Mouse (Mus musculus): ENCODE measurements around the gene Hist2h2aa2. TPM values are rescaled to one million over a fixed set of nuclear protein-coding genes. Genes with fewer than 3 reads are reported as not detected.
"Not testable (repeated sequence)": the region's sequence is repeated elsewhere in the genome, so short reads cannot be mapped to it uniquely, and the experiment has no call there.

The Hist2h2aa2 gene
- polyA plus RNA-seq, 1 experiment from 2014 or later, result 224 TPM

DNA sequence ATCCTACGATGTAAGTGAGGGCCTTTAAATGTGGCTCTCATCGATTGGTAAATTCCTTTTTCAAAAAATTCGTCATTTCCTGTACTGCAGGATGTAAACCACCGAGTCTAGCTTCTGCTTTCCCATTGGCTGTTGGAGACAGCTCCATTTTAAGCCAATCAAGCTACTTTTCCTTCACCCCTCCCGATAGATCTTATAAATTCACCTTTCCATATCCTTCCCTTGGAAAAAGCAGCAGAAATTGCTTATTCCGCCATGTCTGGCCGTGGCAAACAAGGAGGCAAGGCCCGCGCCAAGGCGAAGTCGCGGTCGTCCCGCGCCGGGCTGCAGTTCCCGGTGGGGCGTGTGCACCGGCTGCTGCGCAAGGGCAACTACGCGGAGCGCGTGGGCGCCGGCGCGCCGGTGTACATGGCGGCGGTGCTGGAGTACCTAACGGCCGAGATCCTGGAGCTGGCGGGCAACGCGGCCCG lies 20.4 kb downstream of the Hist2h2aa2 start, which contains the start of the genes Bola1 and Hist2h2ab:
TSS of gene Bola1 (minus strand) at position 49 of the 470 bp plus-strand sequence.
TSS of gene Hist2h2ab (plus strand) at position 205 of the 470 bp plus-strand sequence.
- no peaks in the 10 kb centered on the region for H3K27me3 ChIP-seq (ENCODE audit: insufficient read depth, low read length)
- H3K27ac ChIP-seq (ENCODE audit: low read depth), result peak within 1 kb of the TSS; percentile 99
- H3K4me3 ChIP-seq (ENCODE audit: low read depth, low read length), result peak within 1 kb of the TSS; percentile 67
- DNase-seq (peak; percentile 79), ATAC-seq (peak; percentile 62)
- H3K9ac ChIP-seq (replicated peaks), result peak within 1 kb of the TSS; percentile 93
- under 1% methylated on average over 37 of the region's 37 CpGs for WGBS (ENCODE audit: insufficient replicate concordance)
- no peaks in the 10 kb centered on the region for H3K9me3 ChIP-seq (ENCODE audit: low read length)
- H3K4me2 ChIP-seq (ENCODE audit: low read depth, low read length), result peak within 1 kb of the TSS; percentile 70
- H3K4me1 ChIP-seq (ENCODE audit: insufficient read depth), result peaks cover 40% of the 10 kb centered on the region
- TF ChIP-seq EP300 (IDR thresholded peaks at IDR 0.05; ENCODE audit: low read depth), result peak; percentile 45; the same call in 1 of the 2 replicates
- TF ChIP-seq CTCF (IDR thresholded peaks at IDR 0.05; ENCODE audit: low read depth), result no peak
- H3K36me3 ChIP-seq (replicated peaks; ENCODE audit: insufficient read depth, low read length), result no peaks in the 10 kb centered on the region

- DNase-seq (peak; percentile 52), ATAC-seq (peak; percentile 7)
- Histone ChIP-seq H3K9ac (replicated peaks) (peak overlapping the region; percentile 93), H3K27me3 (ENCODE audit: insufficient read depth, low read length) (no peaks in the 10 kb centered on the region), H3K4me3 (ENCODE audit: low read depth, low read length) (peak overlapping the region; percentile 67), H3K4me2 (ENCODE audit: low read depth, low read length) (peak overlapping the region; percentile 70), H3K27ac (ENCODE audit: low read depth) (peak overlapping the region; percentile 99), H3K4me1 (ENCODE audit: insufficient read depth) (peaks cover 41% of the 10 kb centered on the region), H3K36me3 (replicated peaks; ENCODE audit: insufficient read depth, low read length) (no peaks in the 10 kb centered on the region), H3K9me3 (ENCODE audit: low read length) (no peaks in the 10 kb centered on the region)
- TF ChIP-seq EP300 (IDR thresholded peaks at IDR 0.05; ENCODE audit: low read depth) (no peak), CTCF (IDR thresholded peaks at IDR 0.05; ENCODE audit: low read depth) (peak; percentile 65)
- 0% methylated on average over 12 of the region's 12 CpGs for WGBS (ENCODE audit: insufficient replicate concordance)
Observed at GRCm38 (mm10) chr3:96219191-96219641, 20.9 kb downstream of the Hist2h2aa2 start.

DNA sequence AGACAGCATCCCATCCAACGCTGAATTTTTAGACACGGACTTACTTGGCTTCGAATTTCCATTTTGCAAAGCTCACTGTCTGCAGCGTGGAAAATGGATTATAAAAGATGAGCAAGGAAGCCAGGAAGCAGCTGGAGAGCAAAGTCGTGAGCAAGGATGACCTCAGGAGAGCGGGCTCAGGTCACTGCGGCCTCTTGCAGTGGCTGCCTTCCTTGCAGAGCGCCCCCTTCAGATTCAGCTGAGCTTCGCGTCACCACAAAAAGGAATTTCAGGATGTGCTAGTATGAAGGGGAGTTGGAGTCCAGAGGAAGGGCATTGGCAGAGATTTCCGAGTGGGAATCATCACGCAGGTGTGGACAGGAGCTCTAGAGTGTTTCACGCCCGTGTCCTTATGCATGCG lies 30.8 kb downstream of the Hist2h2aa2 start:
- no peaks in the 10 kb centered on the region for H3K9me3 ChIP-seq (ENCODE audit: low read length)
- H3K4me3 ChIP-seq (ENCODE audit: low read depth, low read length), result no peak overlapping the region
- no peaks in the 10 kb centered on the region for H3K27me3 ChIP-seq (ENCODE audit: insufficient read depth, low read length)
- H3K27ac ChIP-seq (ENCODE audit: low read depth), result no peak overlapping the region
- TF ChIP-seq EP300 (IDR thresholded peaks at IDR 0.05; ENCODE audit: low read depth) (no peak), CTCF (IDR thresholded peaks at IDR 0.05; ENCODE audit: low read depth) (peak; percentile 57)
- peaks cover 10% of the 10 kb centered on the region for H3K4me1 ChIP-seq (ENCODE audit: insufficient read depth)
- 35% methylated on average over 15 of the region's 15 CpGs for WGBS (ENCODE audit: insufficient replicate concordance)
- no peaks in the 10 kb centered on the region for H3K36me3 ChIP-seq (replicated peaks; ENCODE audit: insufficient read depth, low read length)
- no peak for ATAC-seq
- no peak overlapping the region for H3K4me2 ChIP-seq (ENCODE audit: low read depth, low read length)
- DNase-seq, result peak; percentile 34
- no peak overlapping the region for H3K9ac ChIP-seq (replicated peaks)

GRCm38 (mm10) chr3:96207819-96208218 lies 32.3 kb downstream of the Hist2h2aa2 start:
- Histone ChIP-seq H3K4me3 (ENCODE audit: low read depth, low read length) (no peak overlapping the region), H3K27me3 (ENCODE audit: insufficient read depth, low read length) (no peaks in the 10 kb centered on the region), H3K27ac (ENCODE audit: low read depth) (no peak overlapping the region), H3K36me3 (replicated peaks; ENCODE audit: insufficient read depth, low read length) (no peaks in the 10 kb centered on the region), H3K4me2 (ENCODE audit: low read depth, low read length) (no peak overlapping the region), H3K9ac (replicated peaks) (no peak overlapping the region), H3K9me3 (ENCODE audit: low read length) (no peaks in the 10 kb centered on the region), H3K4me1 (ENCODE audit: insufficient read depth) (peaks cover 4% of the 10 kb centered on the region; the same call in 1 of the 2 replicates)
- DNase-seq, result no peak
- WGBS (ENCODE audit: insufficient replicate concordance), result 79% methylated on average over 3 of the region's 3 CpGs
- peak; percentile 33 for TF ChIP-seq CTCF (IDR thresholded peaks at IDR 0.05; ENCODE audit: low read depth)
- TF ChIP-seq EP300 (IDR thresholded peaks at IDR 0.05; ENCODE audit: low read depth), result no peak
- no peak for ATAC-seq

- no peaks in the 10 kb centered on the region for H3K36me3 ChIP-seq (replicated peaks; ENCODE audit: insufficient read depth, low read length)
- H3K27ac ChIP-seq (ENCODE audit: low read depth), result no peak overlapping the region
- H3K9ac ChIP-seq (replicated peaks), result no peak overlapping the region
- ATAC-seq (no peak), DNase-seq (no peak)
- H3K4me2 ChIP-seq (ENCODE audit: low read depth, low read length), result no peak overlapping the region
- H3K27me3 ChIP-seq (ENCODE audit: insufficient read depth, low read length), result no peaks in the 10 kb centered on the region
- peaks cover 15% of the 10 kb centered on the region for H3K4me1 ChIP-seq (ENCODE audit: insufficient read depth)
- TF ChIP-seq CTCF (IDR thresholded peaks at IDR 0.05; ENCODE audit: low read depth) (no peak), EP300 (IDR thresholded peaks at IDR 0.05; ENCODE audit: low read depth) (no peak)
- no peak overlapping the region for H3K4me3 ChIP-seq (ENCODE audit: low read depth, low read length)
- 46% methylated on average over 2 of the region's 2 CpGs for WGBS (ENCODE audit: insufficient replicate concordance)
- H3K9me3 ChIP-seq (ENCODE audit: low read length), result no peaks in the 10 kb centered on the region; the same call in 1 of the 2 replicates
Observed at GRCm38 (mm10) chr3:96199731-96200130, 40.3 kb downstream of the Hist2h2aa2 start.

DNA sequence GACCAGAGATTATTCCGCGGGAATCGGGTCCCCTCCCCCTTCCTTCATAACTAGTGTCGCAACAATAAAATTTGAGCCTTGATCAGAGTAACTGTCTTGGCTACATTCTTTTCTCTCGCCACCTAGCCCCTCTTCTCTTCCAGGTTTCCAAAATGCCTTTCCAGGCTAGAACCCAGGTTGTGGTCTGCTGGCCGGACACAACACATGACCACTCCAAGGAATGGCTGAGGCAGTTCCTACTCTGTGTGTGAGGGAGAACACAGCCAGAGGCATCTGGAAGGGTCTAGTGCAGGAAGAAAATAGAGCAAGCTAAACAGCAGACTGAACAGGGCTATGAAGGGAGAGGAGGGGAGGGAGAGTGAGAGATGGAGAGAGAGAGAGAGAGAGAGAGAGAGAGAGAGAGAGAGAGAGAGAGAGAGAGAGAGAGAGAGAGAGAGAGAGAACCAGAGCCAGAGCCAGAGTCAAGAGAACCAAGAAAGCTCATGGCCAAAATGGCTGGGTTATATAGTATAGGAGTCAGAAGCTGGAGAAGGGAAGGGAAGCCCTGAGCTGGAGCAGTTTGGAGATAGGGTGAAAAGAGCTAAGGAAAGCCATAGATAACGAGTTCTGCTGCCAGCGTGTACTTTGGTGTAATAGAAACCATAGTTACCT lies 41.4 kb downstream of the Hist2h2aa2 start:
- H3K4me1 ChIP-seq (ENCODE audit: insufficient read depth), result peaks cover 15% of the 10 kb centered on the region
- not testable (repeated sequence) for ATAC-seq; H3K27me3 ChIP-seq (ENCODE audit: insufficient read depth, low read length); H3K4me3 ChIP-seq (ENCODE audit: low read depth, low read length); H3K36me3 ChIP-seq (replicated peaks; ENCODE audit: insufficient read depth, low read length); H3K4me2 ChIP-seq (ENCODE audit: low read depth, low read length); H3K27ac ChIP-seq (ENCODE audit: low read depth); H3K9ac ChIP-seq (replicated peaks); DNase-seq; H3K9me3 ChIP-seq (ENCODE audit: low read length)
- 30% methylated on average over 5 of the region's 8 CpGs for WGBS (ENCODE audit: insufficient replicate concordance)

All from liver, postnatal 0 days (tissue).